Mouse (Mus musculus): Measurements from ENCODE around the gene Nhlrc2. TPM values are rescaled to one million over a fixed set of nuclear protein-coding genes. Genes with fewer than 3 reads are reported as not detected.
A peak's percentile ranks its signal among the peaks of the same experiment; 100 is the strongest.

The Nhlrc2 gene
- total RNA-seq, 2 experiments from 2014 or later: 24.0 to 25.5 TPM

GRCm38 (mm10) chr19:56614131-56614530 is 66.1 kb downstream of the Nhlrc2 start:
- no peak for DNase-seq (ENCODE audit: low spot score in 2 of 2)

GRCm38 (mm10) chr19:56618845-56619244 is 70.8 kb downstream of the Nhlrc2 start:
- DNase-seq (ENCODE audit: low spot score in 2 of 2): no peak

- DNase-seq (ENCODE audit: low spot score in 2 of 2): no peak
Measured at GRCm38 (mm10) chr19:56619546-56619945, 71.5 kb downstream of the Nhlrc2 start.

GRCm38 (mm10) chr19:56621876-56622275 is 73.8 kb downstream of the Nhlrc2 start:
- DNase-seq (ENCODE audit: low spot score in 2 of 2): no peak

- DNase-seq (ENCODE audit: low spot score in 2 of 2): no peak
Measured at GRCm38 (mm10) chr19:56627881-56628472, 79.9 kb downstream of the Nhlrc2 start.

- no peak for DNase-seq (ENCODE audit: low spot score in 2 of 2)
Measured at GRCm38 (mm10) chr19:56629647-56630046, 81.6 kb downstream of the Nhlrc2 start.

- peak in 1 of 2 experiments; percentile 9 for DNase-seq (ENCODE audit: low spot score in 2 of 2)
Measured at GRCm38 (mm10) chr19:56631017-56631416, 83.0 kb downstream of the Nhlrc2 start.

GRCm38 (mm10) chr19:56631451-56631901 is 83.4 kb downstream of the Nhlrc2 start:
- no peak for DNase-seq (ENCODE audit: low spot score in 2 of 2)

- DNase-seq (ENCODE audit: low spot score in 2 of 2): no peak
Measured at GRCm38 (mm10) chr19:56637035-56637683, 89.1 kb downstream of the Nhlrc2 start.

- no peak for DNase-seq (ENCODE audit: low spot score in 2 of 2)
Measured at GRCm38 (mm10) chr19:56637684-56638049, 89.6 kb downstream of the Nhlrc2 start.

- no peak for DNase-seq (ENCODE audit: low spot score in 2 of 2)
Measured at GRCm38 (mm10) chr19:56647451-56648120, 99.5 kb downstream of the Nhlrc2 start.

GRCm38 (mm10) chr19:56651262-56651661 is 103.2 kb downstream of the Nhlrc2 start:
- no peak for DNase-seq (ENCODE audit: low spot score in 2 of 2)

GRCm38 (mm10) chr19:56652034-56652962 is 104.2 kb downstream of the Nhlrc2 start:
- DNase-seq (ENCODE audit: low spot score in 2 of 2): no peak

Other genes starting within 250 kb of the Nhlrc2 start
- 10 to 100 TPM in 1 of 2 experiments, 1 to 10 TPM in 1; 3.7 to 12.2 TPM for gene Nrap, start 158.2 kb upstream of the Nhlrc2 start, total RNA-seq (2021)
- 10 to 100 TPM; 22.9 to 25.0 TPM for gene Casp7, start 151.1 kb upstream of the Nhlrc2 start, total RNA-seq (2021)
- gene Plekhs1, start 86.6 kb upstream of the Nhlrc2 start, total RNA-seq (2021): 1 to 10 TPM in 1 of 2 experiments, under 1 TPM in 1; 0.70 to 1.5 TPM
- 10 to 100 TPM; 17.2 to 19.0 TPM for gene Dclre1a, start within 50 bp of the Nhlrc2 start, total RNA-seq (2021)
- gene Adrb1, start 173.9 kb downstream of the Nhlrc2 start, total RNA-seq (2021): 1 to 10 TPM; 2.8 to 2.9 TPM

Data from adrenal gland, postnatal 4 days (tissue).